Mouse (Mus musculus): ENCODE measurements around the gene Mapk14. TPM values are rescaled to one million over a fixed set of nuclear protein-coding genes. Genes with fewer than 3 reads are reported as not detected.

Gene Mapk14
- total and polyA plus RNA-seq, 3 experiments: 61.5 to 93.2 TPM; not detected in 1

GRCm38 (mm10) chr17:28659564-28659963, 31.6 kb upstream of the Mapk14 start:
- no peak overlapping the region for H3K27ac ChIP-seq (ENCODE audit: control insufficient read depth, low read depth, low read length)
- H3K4me3 ChIP-seq (ENCODE audit: control insufficient read depth in 1 of 2, insufficient read depth in 1 of 2, low read depth in 2 of 2, low read length in 2 of 2): no peak overlapping the region
- H3K79me2 ChIP-seq (ENCODE audit: control insufficient read depth, insufficient read depth, low read length, poor library complexity): no peaks in the 10 kb centered on the region
- H3K36me3 ChIP-seq (ENCODE audit: control insufficient read depth in 1 of 2, insufficient read depth in 2 of 2, low read length in 2 of 2): peaks cover 0 to 6% of the 10 kb centered on the region in 2 experiments; a peak in 2 of 4 replicates
- no peaks in the 10 kb centered on the region for H3K27me3 ChIP-seq (ENCODE audit: control insufficient read depth in 1 of 2, insufficient read depth in 2 of 2, low read length in 2 of 2)
- no peak for TF ChIP-seq USF1 (IDR thresholded peaks at IDR 0.05; ENCODE audit: low read depth, low read length)
- TF ChIP-seq TAL1 (IDR thresholded peaks at IDR 0.05; ENCODE audit: low read length): no peak
- TF ChIP-seq E2F4 (IDR thresholded peaks at IDR 0.05; ENCODE audit: borderline replicate concordance, low read depth, low read length): no peak
- no peak for TF ChIP-seq EP300 (IDR thresholded peaks at IDR 0.05; ENCODE audit: low read depth in 1 of 2, low read length in 2 of 2)
- no peak for TF ChIP-seq HCFC1 (IDR thresholded peaks at IDR 0.05; ENCODE audit: low read depth, low read length)
- no peak for TF ChIP-seq MAZ (IDR thresholded peaks at IDR 0.05; ENCODE audit: low read depth, low read length)
- no peak for TF ChIP-seq ZKSCAN1 (IDR thresholded peaks at IDR 0.05; ENCODE audit: low read depth, low read length)
- TF ChIP-seq CHD1 (IDR thresholded peaks at IDR 0.05; ENCODE audit: low read depth, low read length): no peak
- no peak for TF ChIP-seq USF2 (IDR thresholded peaks at IDR 0.05; ENCODE audit: borderline replicate concordance in 1 of 2, insufficient read depth in 1 of 2, low read depth in 1 of 2, low read length in 2 of 2)
- no peak for TF ChIP-seq KAT2A (conservative IDR thresholded peaks at IDR 0.05; ENCODE audit: low read depth, low read length)
- no peak for TF ChIP-seq SMC3 (IDR thresholded peaks at IDR 0.05; ENCODE audit: low read depth, low read length)
- no peak for TF ChIP-seq BHLHE40 (IDR thresholded peaks at IDR 0.05; ENCODE audit: borderline replicate concordance, low read depth, low read length)
- TF ChIP-seq JUND (IDR thresholded peaks at IDR 0.05; ENCODE audit: low read depth, low read length): no peak
- no peaks in the 10 kb centered on the region for H3K9me3 ChIP-seq (replicated peaks; ENCODE audit: insufficient read depth, low read length)
- peaks cover 6 to 17% of the 10 kb centered on the region in 2 experiments for H3K4me1 ChIP-seq (ENCODE audit: control insufficient read depth in 1 of 2, insufficient read depth in 2 of 2, low read length in 2 of 2)
- no peak overlapping the region for H3K9ac ChIP-seq (ENCODE audit: control insufficient read depth, low read depth, low read length, poor library complexity, severe bottlenecking)
- no peak for DNase-seq (ENCODE audit: low read depth, low spot score)

DNA sequence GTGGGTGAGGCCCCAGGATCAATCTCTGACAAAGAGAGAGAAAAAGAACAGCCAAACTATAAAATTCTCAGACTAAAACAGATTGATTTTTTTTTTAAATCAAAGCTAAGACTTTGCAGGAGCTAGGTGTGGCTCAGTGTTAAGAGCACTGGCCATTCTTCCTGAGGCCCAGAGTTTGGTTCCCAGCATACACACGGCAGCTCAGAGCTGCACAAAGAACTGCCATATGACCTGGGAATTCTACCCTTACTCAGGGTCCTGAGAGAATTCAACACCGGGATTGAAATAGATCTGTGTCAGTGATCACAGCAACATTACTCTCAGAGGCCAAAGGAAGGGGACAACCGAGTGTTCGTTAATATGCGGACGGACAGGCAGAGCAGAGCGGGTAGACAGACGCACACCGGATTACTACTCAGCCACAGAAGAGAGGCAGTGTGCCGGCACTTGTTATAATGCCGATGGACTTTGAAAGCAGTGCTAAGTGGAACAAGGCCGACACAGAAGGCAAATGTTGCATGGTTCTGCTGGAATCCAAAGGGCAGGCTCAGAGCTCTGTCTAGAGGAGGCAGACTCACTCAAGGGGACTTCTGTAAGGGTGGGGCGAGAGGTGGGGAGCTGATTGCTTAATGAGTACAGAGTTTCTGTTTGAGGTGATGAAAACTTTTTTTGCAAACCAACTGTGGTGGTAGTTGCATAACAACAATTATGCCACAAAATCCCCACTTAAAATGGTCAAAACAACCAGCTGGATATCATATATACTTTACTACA, 8.6 kb upstream of the Mapk14 start:
- no peak for DNase-seq (ENCODE audit: low read depth, low spot score)
- Histone ChIP-seq H3K9ac (ENCODE audit: control insufficient read depth, low read depth, low read length, poor library complexity, severe bottlenecking) (no peak overlapping the region), H3K79me2 (ENCODE audit: control insufficient read depth, insufficient read depth, low read length, poor library complexity) (no peaks in the 10 kb centered on the region), H3K4me1 (ENCODE audit: control insufficient read depth in 1 of 2, insufficient read depth in 2 of 2, low read length in 2 of 2) (no peaks in the 10 kb centered on the region; a peak in 1 of 4 replicates), H3K36me3 (ENCODE audit: control insufficient read depth in 1 of 2, insufficient read depth in 2 of 2, low read length in 2 of 2) (peaks cover 0 to 2% of the 10 kb centered on the region in 2 experiments; a peak in 2 of 4 replicates), H3K27ac (ENCODE audit: control insufficient read depth, low read depth, low read length) (no peak overlapping the region), H3K27me3 (ENCODE audit: control insufficient read depth in 1 of 2, insufficient read depth in 2 of 2, low read length in 2 of 2) (no peaks in the 10 kb centered on the region), H3K9me3 (replicated peaks; ENCODE audit: insufficient read depth, low read length) (no peaks in the 10 kb centered on the region), H3K4me3 (ENCODE audit: control insufficient read depth in 1 of 2, insufficient read depth in 1 of 2, low read depth in 2 of 2, low read length in 2 of 2) (no peak overlapping the region)
- TF ChIP-seq MAFK (IDR thresholded peaks at IDR 0.05; ENCODE audit: borderline replicate concordance, low read depth, low read length) (no peak), UBTF (IDR thresholded peaks at IDR 0.05; ENCODE audit: borderline replicate concordance, insufficient read depth, low read depth, low read length) (no peak), E2F4 (IDR thresholded peaks at IDR 0.05; ENCODE audit: borderline replicate concordance, low read depth, low read length) (no peak), MAX (IDR thresholded peaks at IDR 0.05; ENCODE audit: low read length) (no peak), POLR2A (IDR thresholded peaks at IDR 0.05; ENCODE audit: control insufficient read depth in 1 of 2, insufficient read depth in 1 of 2, low read depth in 1 of 2, low read length in 2 of 2, poor library complexity in 1 of 2) (no peak), RAD21 (IDR thresholded peaks at IDR 0.05; ENCODE audit: low read depth, low read length) (no peak), NELFE (IDR thresholded peaks at IDR 0.05; ENCODE audit: low read depth, low read length) (no peak), TAL1 (IDR thresholded peaks at IDR 0.05; ENCODE audit: low read length) (no peak), ELF1 (IDR thresholded peaks at IDR 0.05; ENCODE audit: low read depth, low read length) (no peak), ZMIZ1 (IDR thresholded peaks at IDR 0.05; ENCODE audit: low read depth, low read length) (no peak), MAZ (IDR thresholded peaks at IDR 0.05; ENCODE audit: low read depth, low read length) (no peak), RCOR1 (IDR thresholded peaks at IDR 0.05; ENCODE audit: low read depth, low read length) (no peak), ZC3H11A (IDR thresholded peaks at IDR 0.05; ENCODE audit: low read depth, low read length) (no peak), GATA1 (IDR thresholded peaks at IDR 0.05; ENCODE audit: low read depth, low read length) (no peak), TBP (IDR thresholded peaks at IDR 0.05; ENCODE audit: low read depth, low read length) (no peak), MYC (IDR thresholded peaks at IDR 0.05; ENCODE audit: low read depth, low read length) (no peak), USF2 (IDR thresholded peaks at IDR 0.05; ENCODE audit: borderline replicate concordance in 1 of 2, insufficient read depth in 1 of 2, low read depth in 1 of 2, low read length in 2 of 2) (no peak)
